In the genomic region with DNA sequence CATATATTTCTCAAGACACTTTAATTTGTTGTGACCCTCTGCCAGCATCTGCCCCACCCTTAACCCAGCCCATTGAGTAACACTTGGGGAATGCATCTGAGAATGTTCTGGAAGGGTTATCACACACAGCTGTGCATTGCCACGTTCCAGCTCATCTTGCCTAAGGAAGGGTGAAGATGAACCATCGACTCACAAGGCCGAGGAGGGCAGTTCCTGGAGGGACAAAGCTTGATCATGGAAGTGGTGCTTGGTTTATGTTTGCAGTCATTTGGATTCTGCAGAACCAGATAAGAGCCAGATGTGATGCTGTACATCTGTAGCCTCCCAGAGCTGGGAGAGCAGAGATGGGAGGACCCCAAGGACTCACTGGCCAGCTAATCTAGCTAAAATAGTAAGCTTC, we compare ENCODE assay signal across 10 mouse cellular contexts.
A peak's percentile ranks its signal among the peaks of the same experiment; 100 is the strongest.
DNase-seq lines count a peak whose midpoint lies in the region; ATAC-seq and TF ChIP-seq lines count a peak whose summit lies in the region.
"Had no signal": no experiment of that assay in that cellular context is flagged by ENCODE, and none has a peak within 500 bp of the region (broad histone marks: within the 10 kb centered on the region; RNA-seq: fewer than 3 reads in every experiment).

No protein-coding gene starts in this region.

- H3K27me3 ChIP-seq in liver, embryonic 11.5 days (replicated peaks; ENCODE audit: control insufficient read depth, insufficient read depth, low read length): no peaks in the 10 kb centered on the region
- H3K27me3 ChIP-seq: forebrain, embryonic 12.5 days; heart, embryonic 13.5 days had no signal

- no peak overlapping the region for H3K9ac ChIP-seq in liver, embryonic 11.5 days (ENCODE audit: low read depth, low read length)
- H3K9ac ChIP-seq: forebrain, embryonic 12.5 days; heart, embryonic 13.5 days had no signal

- no peaks in the 10 kb centered on the region for H3K9me3 ChIP-seq in liver, embryonic 11.5 days (ENCODE audit: control insufficient read depth, low read length)
- H3K9me3 ChIP-seq: forebrain, embryonic 12.5 days; heart, embryonic 13.5 days had no signal

- no peak overlapping the region for H3K27ac ChIP-seq in liver, embryonic 11.5 days (ENCODE audit: low read depth, low read length)
- no peak overlapping the region for H3K27ac ChIP-seq in left cerebral cortex, adult 2 months
- H3K27ac ChIP-seq: forebrain, embryonic 12.5 days; heart, embryonic 13.5 days had no signal

- WGBS in liver, embryonic 11.5 days: 69% methylated on average over 3 of the region's 3 CpGs

- H3K36me3 ChIP-seq in liver, embryonic 11.5 days (ENCODE audit: control insufficient read depth, insufficient read depth, low read length): no peaks in the 10 kb centered on the region
- H3K36me3 ChIP-seq: forebrain, embryonic 12.5 days; heart, embryonic 13.5 days had no signal

- no peak for TF ChIP-seq CTCF in left cerebral cortex, adult 2 months (IDR thresholded peaks at IDR 0.05)

- intact Hi-C loops in left cerebral cortex, adult 2 months (cut with DNase I): no loop called here

- H3K4me1 ChIP-seq in liver, embryonic 11.5 days (replicated peaks; ENCODE audit: control insufficient read depth, insufficient read depth, low read length): no peaks in the 10 kb centered on the region; the same call in 1 of the 2 replicates
- H3K4me1 ChIP-seq: forebrain, embryonic 12.5 days; heart, embryonic 13.5 days had no signal

- no peak overlapping the region for H3K4me3 ChIP-seq in liver, embryonic 11.5 days (ENCODE audit: low read depth, low read length)
- no peak overlapping the region for H3K4me3 ChIP-seq in left cerebral cortex, adult 2 months
- H3K4me3 ChIP-seq: forebrain, embryonic 12.5 days; heart, embryonic 13.5 days had no signal

- H3K4me2 ChIP-seq in liver, embryonic 11.5 days: no peak overlapping the region
- H3K4me2 ChIP-seq: forebrain, embryonic 12.5 days; heart, embryonic 13.5 days had no signal

- peak; percentile 31 for DNase-seq in kidney, adult 11 months
- no peak for DNase-seq in kidney, adult 9 months
- no peak for DNase-seq in liver, embryonic 11.5 days (ENCODE audit: low spot score)
- peak; percentile 67 for DNase-seq in skeletal muscle tissue, adult 2 months (ENCODE audit: low read depth, low spot score)
- no peak for DNase-seq in left cerebral cortex, adult 2 months (ENCODE audit: extremely low spot score in 1 of 2, low spot score in 2 of 2)
- DNase-seq: layer of hippocampus, postnatal 36 days had no signal

- peak; percentile 69 for ATAC-seq in erythroblast, adult 5-6 weeks (replicated peaks; ENCODE audit: low FRiP score, poor library complexity, severe bottlenecking)
- ATAC-seq in liver, embryonic 11.5 days (replicated peaks; ENCODE audit: low FRiP score): peak; percentile 67
- ATAC-seq in activated CD4-positive, CD25-positive, alpha-beta regulatory T cell, adult 4 months: no peak

Comparison
In these comparisons a context has a peak if more than half of its experiments do, and no peak if none do; other contexts are left out.
1. DNase-seq: peak in kidney, adult 11 months (single experiment) and skeletal muscle tissue, adult 2 months (single experiment); none in kidney, adult 9 months (single experiment), liver, embryonic 11.5 days (single experiment) and left cerebral cortex, adult 2 months (0 of 2).